In genomic region chr10:70494441-70494840, GRCm38 (mm10) we compare ENCODE assay signal across 10 mouse cellular contexts. TPM values are rescaled to one million over a fixed set of nuclear protein-coding genes. Genes with fewer than 3 reads are reported as not detected.
DNase-seq lines count a peak whose midpoint lies in the region; ATAC-seq lines count a peak whose summit lies in the region.
"Had no signal": no experiment of that assay in that cellular context is flagged by ENCODE, and none has a peak within 500 bp of the region (broad histone marks: within the 10 kb centered on the region; RNA-seq: fewer than 3 reads in every experiment).

No protein-coding gene starts in this region.

- H3K4me2 ChIP-seq in hindbrain, embryonic 14.5 days (replicated peaks): no peak overlapping the region
- H3K4me2 ChIP-seq in hindbrain, embryonic 12.5 days (replicated peaks): no peak overlapping the region
- no peak overlapping the region for H3K4me2 ChIP-seq in embryonic facial prominence, embryonic 13.5 days

- DNase-seq in hindbrain, embryonic 14.5 days (ENCODE audit: low spot score): no peak
- DNase-seq in 3T3-L1 (ENCODE audit: low read depth, low spot score): peak; percentile 92
- peak; percentile 38 for DNase-seq in heart, postnatal 4 days
- DNase-seq in right cerebral cortex, adult 2 months (ENCODE audit: low spot score in 2 of 2): no peak
- no peak for DNase-seq in urinary bladder, adult 2 months (ENCODE audit: low spot score)
- DNase-seq in right cerebral cortex, postnatal 25 days: no peak
- DNase-seq: adrenal gland, postnatal 10 days; cerebellum, postnatal 10 days had no signal

- H3K36me3 ChIP-seq in hindbrain, embryonic 14.5 days (replicated peaks; ENCODE audit: control insufficient read depth, insufficient read depth): no peaks in the 10 kb centered on the region
- no peaks in the 10 kb centered on the region for H3K36me3 ChIP-seq in hindbrain, embryonic 12.5 days
- H3K36me3 ChIP-seq in embryonic facial prominence, embryonic 13.5 days: no peaks in the 10 kb centered on the region

- peak overlapping the region; percentile 8 for H3K27ac ChIP-seq in hindbrain, embryonic 14.5 days
- no peak overlapping the region for H3K27ac ChIP-seq in hindbrain, embryonic 12.5 days
- peak overlapping the region; percentile 68 for H3K27ac ChIP-seq in embryonic facial prominence, embryonic 13.5 days

- 67% methylated on average over 2 of the region's 2 CpGs for WGBS in hindbrain, embryonic 14.5 days
- 74% methylated on average over 2 of the region's 2 CpGs for WGBS in hindbrain, embryonic 12.5 days
- WGBS in embryonic facial prominence, embryonic 13.5 days: 29% methylated on average over 2 of the region's 2 CpGs

- no peak overlapping the region for H3K9ac ChIP-seq in hindbrain, embryonic 14.5 days
- H3K9ac ChIP-seq in hindbrain, embryonic 12.5 days: no peak overlapping the region
- H3K9ac ChIP-seq in embryonic facial prominence, embryonic 13.5 days: no peak overlapping the region

- no peaks in the 10 kb centered on the region for H3K27me3 ChIP-seq in hindbrain, embryonic 14.5 days (ENCODE audit: control insufficient read depth, insufficient read depth, low read length)
- H3K27me3 ChIP-seq in hindbrain, embryonic 12.5 days: no peaks in the 10 kb centered on the region
- H3K27me3 ChIP-seq in embryonic facial prominence, embryonic 13.5 days: no peaks in the 10 kb centered on the region

- peaks cover 15% of the 10 kb centered on the region for H3K4me1 ChIP-seq in hindbrain, embryonic 14.5 days (replicated peaks; ENCODE audit: control insufficient read depth, insufficient read depth, low read length)
- peaks cover 9% of the 10 kb centered on the region; the same call in 1 of the 2 replicates for H3K4me1 ChIP-seq in hindbrain, embryonic 12.5 days
- H3K4me1 ChIP-seq in embryonic facial prominence, embryonic 13.5 days: peaks cover 35% of the 10 kb centered on the region

- no peaks in the 10 kb centered on the region for H3K9me3 ChIP-seq in hindbrain, embryonic 14.5 days (ENCODE audit: control insufficient read depth, low read length)
- no peaks in the 10 kb centered on the region for H3K9me3 ChIP-seq in hindbrain, embryonic 12.5 days (replicated peaks)
- no peaks in the 10 kb centered on the region for H3K9me3 ChIP-seq in embryonic facial prominence, embryonic 13.5 days

- H3K4me3 ChIP-seq in hindbrain, embryonic 14.5 days (replicated peaks; ENCODE audit: low read length): no peak overlapping the region
- H3K4me3 ChIP-seq in hindbrain, embryonic 12.5 days: no peak overlapping the region
- H3K4me3 ChIP-seq in embryonic facial prominence, embryonic 13.5 days: no peak overlapping the region

- ATAC-seq in hindbrain, embryonic 14.5 days (ENCODE audit: low FRiP score): no peak
- ATAC-seq in hindbrain, embryonic 12.5 days (ENCODE audit: low FRiP score): no peak
- no peak for ATAC-seq in embryonic facial prominence, embryonic 13.5 days (ENCODE audit: insufficient number of reproducible peaks, insufficient read depth, low FRiP score, low TSS enrichment, low read depth)

RNA-seq across cellular contexts. Expression of gene Fam13c, which starts 54.2 kb away (rescaled TPM):
- polyA plus RNA-seq in hindbrain, embryonic 14.5 days (2014; fragmentation: Nextera tagmentation; extraction: Ambion mirVana): 24.5 and 28.2 TPM in 2 replicates
- 22.1 and 23.7 TPM in 2 replicates for polyA plus RNA-seq in hindbrain, embryonic 12.5 days (2016; fragmentation: Nextera tagmentation; extraction: Ambion mirVana)
- 15.0 and 16.1 TPM in 2 replicates for polyA plus RNA-seq in embryonic facial prominence, embryonic 13.5 days (2015; fragmentation: Nextera tagmentation; extraction: Ambion mirVana)
- 1 to 10 TPM; 7.2 to 8.2 TPM for total RNA-seq in heart, postnatal 4 days (2021)
- 11.5 and 23.5 TPM in 2 replicates for polyA plus RNA-seq in urinary bladder, adult 2 months (2012; rRNA removed)

Comparison
In these comparisons a context has a peak if more than half of its experiments do, and no peak if none do; other contexts are left out.
1. DNase-seq: peak in 3T3-L1 (single experiment) and heart, postnatal 4 days (single experiment); none in hindbrain, embryonic 14.5 days (single experiment), right cerebral cortex, adult 2 months (0 of 2), urinary bladder, adult 2 months (single experiment) and right cerebral cortex, postnatal 25 days (single experiment).